Mouse (Mus musculus) midbrain, embryonic 12.5 days (tissue): Measurements from ENCODE around the gene Ccdc9b. TPM values are rescaled to one million over a fixed set of nuclear protein-coding genes. Genes with fewer than 3 reads are reported as not detected.

Source experiments
- ATAC-seq: fragments of 200-750 bp; cut with Nextera tagmentation; 2 replicates; pipeline ENCODE4 v1.8.0; 2017; ENCODE audit warnings: low read depth, moderate TSS enrichment, moderate library complexity; ENCODE audit not compliant: low FRiP score
- H3K27ac ChIP-seq: fragments of 300-500 bp; sonication (generic); replicated peaks from 2 replicates; pipeline ENCODE4 v1.5.1; 2016; ENCODE audit warnings: mild to moderate bottlenecking
- H3K27me3 ChIP-seq: fragments of 300-500 bp; sonication (generic); 2 replicates; pipeline ENCODE4 v1.6.1; 2016; ENCODE audit warnings: mild to moderate bottlenecking
- H3K36me3 ChIP-seq: fragments of 300-500 bp; sonication (generic); 2 replicates; pipeline ENCODE4 v1.6.1; 2016
- H3K4me1 ChIP-seq: fragments of 300-500 bp; sonication (generic); 2 replicates; pipeline ENCODE4 v1.6.1; 2016
- H3K4me2 ChIP-seq: fragments of 300-500 bp; sonication (generic); replicated peaks from 2 replicates; pipeline ENCODE4 v1.6.1; 2016; ENCODE audit warnings: mild to moderate bottlenecking, moderate library complexity
- H3K4me3 ChIP-seq: fragments of 300-500 bp; sonication (generic); 2 replicates; pipeline ENCODE4 v1.5.1; 2016; ENCODE audit warnings: mild to moderate bottlenecking
- H3K9ac ChIP-seq: fragments of 300-500 bp; sonication (generic); replicated peaks from 2 replicates; pipeline ENCODE4 v1.6.1; 2016; ENCODE audit warnings: mild to moderate bottlenecking, moderate library complexity
- H3K9me3 ChIP-seq: fragments of 300-500 bp; sonication (generic); 2 replicates; pipeline ENCODE4 v1.6.1; 2016; ENCODE audit warnings: mild to moderate bottlenecking
- WGBS: fragments of 180-500 bp; shearing (Covaris S2); methylation state at CpG from one replicate; pipeline ENCODE4 v1.1.7; 2016; 5-methylcytosine and 5-hydroxymethylcytosine counted together
- polyA plus RNA-seq: library from polyadenylated mRNA; unstranded; fragments of >200 nt; fragmentation: Nextera tagmentation; extraction: Ambion mirVana; gene quantifications from 2 replicates; pipeline ENCODE4 v1.2.1, GENCODE M21; 2016

Ccdc9b gene
- polyA plus RNA-seq: 1.9 and 2.2 TPM in 2 replicates

DNA sequence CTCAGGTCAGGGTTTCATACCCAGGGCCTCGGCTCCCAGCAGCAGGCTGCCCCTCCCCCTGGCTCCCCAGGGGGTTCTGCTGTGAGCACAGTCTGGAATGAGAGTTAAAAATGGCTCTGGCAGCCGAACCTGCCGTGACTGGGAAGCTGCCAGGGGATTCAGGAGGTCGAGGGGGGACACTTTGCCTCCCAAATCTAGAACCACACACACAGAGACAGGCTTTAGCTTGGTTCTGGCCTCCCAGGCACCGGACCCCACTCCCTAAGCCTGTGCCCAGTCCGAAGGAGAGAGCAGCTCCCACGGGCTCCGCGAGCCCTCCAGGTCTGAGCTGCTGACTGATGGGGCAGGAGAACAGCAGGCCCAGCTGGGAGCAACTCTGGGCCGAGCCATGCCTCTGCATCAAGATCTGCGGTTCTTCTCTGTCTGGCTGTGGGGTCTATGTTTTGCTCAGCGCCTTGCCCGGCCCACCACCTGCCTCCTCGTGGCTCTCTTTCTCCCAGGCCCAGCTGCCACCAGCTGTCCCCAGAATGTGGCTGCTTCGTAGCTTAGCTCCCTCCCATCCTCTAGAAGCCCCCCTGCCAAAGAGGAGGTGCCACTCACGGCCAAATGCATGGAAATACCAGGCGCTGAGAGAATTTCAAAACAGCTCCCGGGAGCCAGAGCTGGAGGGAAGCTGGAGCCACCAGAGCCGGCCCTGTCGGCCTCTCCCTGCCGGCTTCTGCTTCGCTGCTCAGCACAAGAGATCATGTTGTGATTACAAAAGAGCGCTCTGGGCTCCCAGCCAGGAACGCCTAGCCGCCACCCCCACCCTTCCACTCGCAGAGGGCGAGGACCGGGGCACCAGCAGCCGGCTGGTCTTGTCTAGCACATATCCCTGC is at the start of gene Ccdc9b:
Ccdc9b (minus strand) TSS at position 756 of the 878 bp plus-strand sequence.
- Histone ChIP-seq H3K4me3 (peak within 1 kb of the TSS; percentile 28), H3K9me3 (no peaks in the 10 kb centered on the region), H3K9ac (peak within 1 kb of the TSS; percentile 59), H3K4me2 (peak within 1 kb of the TSS; percentile 49), H3K27ac (peak within 1 kb of the TSS; percentile 97), H3K4me1 (peaks cover 44% of the 10 kb centered on the region), H3K27me3 (peaks cover 43% of the 10 kb centered on the region), H3K36me3 (no peaks in the 10 kb centered on the region)
- 4% methylated on average over 29 of the region's 29 CpGs for WGBS
- ATAC-seq: peak; percentile 85

DNA sequence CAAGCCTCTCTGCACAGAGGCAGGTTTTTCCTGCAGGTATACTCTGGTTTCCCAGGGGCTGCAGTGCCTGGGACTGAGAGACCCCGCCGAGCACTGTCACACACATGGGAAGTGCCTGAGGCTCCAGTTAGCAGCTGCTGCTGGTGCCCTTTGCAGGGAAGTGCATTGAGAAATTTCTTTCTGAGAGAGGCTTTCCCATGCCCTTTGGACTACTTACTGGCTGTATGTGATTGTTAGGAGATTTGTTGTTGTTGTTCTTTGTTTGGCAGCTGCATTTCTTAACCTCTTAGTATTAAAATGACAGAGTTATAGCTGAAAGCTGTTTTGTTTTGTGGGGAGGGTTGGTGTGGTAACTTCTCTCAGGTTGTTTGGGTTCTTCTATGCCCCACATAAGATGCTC is 48.4 kb upstream of the Ccdc9b start:
- no peaks in the 10 kb centered on the region for H3K9me3 ChIP-seq
- H3K4me3 ChIP-seq: no peak overlapping the region
- no peak overlapping the region for H3K9ac ChIP-seq
- H3K27ac ChIP-seq: no peak overlapping the region
- H3K4me2 ChIP-seq: no peak overlapping the region
- 30% methylated on average over 2 of the region's 2 CpGs for WGBS
- H3K27me3 ChIP-seq: no peaks in the 10 kb centered on the region; the same call in 1 of the 2 replicates
- H3K4me1 ChIP-seq: peaks cover 20% of the 10 kb centered on the region
- H3K36me3 ChIP-seq: no peaks in the 10 kb centered on the region
- no peak for ATAC-seq

- no peaks in the 10 kb centered on the region; the same call in 1 of the 2 replicates for H3K27me3 ChIP-seq
- no peak overlapping the region for H3K9ac ChIP-seq
- H3K4me3 ChIP-seq: no peak overlapping the region
- no peaks in the 10 kb centered on the region for H3K36me3 ChIP-seq
- no peak for ATAC-seq
- H3K27ac ChIP-seq: no peak overlapping the region
- no peaks in the 10 kb centered on the region for H3K9me3 ChIP-seq
- H3K4me2 ChIP-seq: no peak overlapping the region
- no peaks in the 10 kb centered on the region for H3K4me1 ChIP-seq
- WGBS: 69% methylated on average over 4 of the region's 4 CpGs
These were observed 44.4 kb upstream of the Ccdc9b start for GRCm38 (mm10) chr2:118806860-118807259.

- Histone ChIP-seq H3K4me2 (no peak overlapping the region), H3K27me3 (no peaks in the 10 kb centered on the region; the same call in 1 of the 2 replicates), H3K27ac (no peak overlapping the region), H3K9ac (no peak overlapping the region), H3K4me3 (no peak overlapping the region), H3K9me3 (no peaks in the 10 kb centered on the region), H3K4me1 (no peaks in the 10 kb centered on the region), H3K36me3 (no peaks in the 10 kb centered on the region)
- 54% methylated on average over 3 of the region's 3 CpGs for WGBS
- no peak for ATAC-seq
These were observed 43.3 kb upstream of the Ccdc9b start for GRCm38 (mm10) chr2:118805756-118806155.

DNA sequence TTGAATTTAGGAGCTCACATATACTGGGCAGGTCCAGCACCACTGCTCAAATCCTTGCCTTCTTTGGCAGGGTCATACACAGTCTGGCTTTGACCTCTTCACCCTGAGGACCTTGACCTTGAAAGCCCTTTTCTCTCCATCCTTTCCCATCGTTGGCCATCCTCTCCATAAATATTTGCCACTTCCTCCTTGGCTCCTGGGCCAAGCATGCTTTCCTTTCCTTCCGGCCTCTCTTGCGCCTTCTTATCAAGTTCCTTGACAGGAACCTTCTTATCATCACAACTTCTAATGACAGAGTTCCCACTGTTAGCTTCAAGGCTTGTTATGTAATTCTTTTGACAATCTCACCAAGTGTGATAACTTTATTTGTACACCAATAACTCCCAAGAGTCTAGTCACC is 42.7 kb upstream of the Ccdc9b start:
- Histone ChIP-seq H3K27me3 (no peaks in the 10 kb centered on the region; the same call in 1 of the 2 replicates), H3K4me3 (no peak overlapping the region), H3K9me3 (no peaks in the 10 kb centered on the region), H3K36me3 (no peaks in the 10 kb centered on the region), H3K9ac (no peak overlapping the region), H3K27ac (no peak overlapping the region), H3K4me1 (no peaks in the 10 kb centered on the region), H3K4me2 (no peak overlapping the region)
- WGBS: 80% methylated on average over 3 of the region's 3 CpGs
- no peak for ATAC-seq

- Histone ChIP-seq H3K27ac (no peak overlapping the region), H3K27me3 (no peaks in the 10 kb centered on the region; the same call in 1 of the 2 replicates), H3K9me3 (no peaks in the 10 kb centered on the region), H3K9ac (no peak overlapping the region), H3K4me3 (no peak overlapping the region), H3K4me2 (no peak overlapping the region), H3K4me1 (no peaks in the 10 kb centered on the region), H3K36me3 (no peaks in the 10 kb centered on the region)
- no peak for ATAC-seq
- WGBS: 62% methylated on average over 2 of the region's 2 CpGs
These were observed 42.0 kb upstream of the Ccdc9b start for GRCm38 (mm10) chr2:118804474-118804873.

DNA sequence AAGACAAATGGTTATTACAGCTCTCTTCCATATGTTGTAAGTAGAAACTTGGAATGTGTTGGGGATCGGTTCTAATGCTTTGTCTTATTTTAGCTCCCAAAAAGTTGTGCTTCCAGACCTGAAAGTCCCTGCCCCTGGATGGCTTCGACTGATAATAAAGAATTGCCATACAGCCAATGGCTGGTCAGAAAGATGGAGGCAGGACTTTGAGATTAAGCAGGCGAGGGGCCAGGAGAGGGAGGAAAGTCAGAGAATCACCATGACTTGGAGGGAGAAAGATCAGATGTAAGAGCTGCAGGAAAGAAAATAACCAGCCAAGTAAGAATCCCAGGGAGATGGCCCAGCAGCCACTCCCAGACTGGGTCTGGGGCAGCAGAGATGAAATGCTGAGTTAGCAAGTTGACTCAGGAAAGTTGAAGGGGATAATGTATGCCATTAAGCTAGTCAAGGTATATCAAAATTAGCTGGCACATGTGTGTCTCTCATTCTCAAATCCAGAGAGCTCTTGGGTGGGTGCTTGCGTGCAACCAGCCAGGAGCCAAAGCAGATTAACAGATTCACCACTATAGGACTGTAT is 40.2 kb upstream of the Ccdc9b start:
- H3K4me2 ChIP-seq: no peak overlapping the region
- no peak for ATAC-seq
- H3K27me3 ChIP-seq: no peaks in the 10 kb centered on the region; the same call in 1 of the 2 replicates
- WGBS: 81% methylated on average over 4 of the region's 4 CpGs
- no peak overlapping the region for H3K27ac ChIP-seq
- no peak overlapping the region for H3K4me3 ChIP-seq
- H3K4me1 ChIP-seq: no peaks in the 10 kb centered on the region
- H3K9ac ChIP-seq: no peak overlapping the region
- H3K36me3 ChIP-seq: no peaks in the 10 kb centered on the region
- no peaks in the 10 kb centered on the region for H3K9me3 ChIP-seq

DNA sequence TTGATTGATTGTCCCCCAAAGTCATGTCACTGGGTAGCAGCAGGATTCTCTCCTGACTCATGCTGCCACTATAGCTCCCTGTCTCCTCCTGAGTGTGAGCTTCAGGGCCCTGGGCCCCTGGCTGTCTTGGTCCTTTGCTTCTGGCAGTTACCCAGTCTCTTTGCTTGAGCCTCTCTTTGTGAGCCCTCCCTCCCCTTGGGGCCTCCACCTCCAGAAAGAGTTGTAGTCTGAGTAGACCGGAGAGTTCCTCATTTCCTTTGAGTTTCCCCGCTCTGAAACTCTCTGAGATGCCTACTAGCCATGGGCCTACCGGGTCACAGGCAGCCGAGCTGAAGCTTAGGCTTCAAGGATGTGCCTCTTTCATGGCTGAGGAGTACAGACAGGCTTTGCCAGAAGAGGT is 31.2 kb upstream of the Ccdc9b start:
- 82% methylated on average over 4 of the region's 4 CpGs for WGBS
- peaks cover 36% of the 10 kb centered on the region for H3K27me3 ChIP-seq
- H3K4me1 ChIP-seq: peaks cover 8% of the 10 kb centered on the region

DNA sequence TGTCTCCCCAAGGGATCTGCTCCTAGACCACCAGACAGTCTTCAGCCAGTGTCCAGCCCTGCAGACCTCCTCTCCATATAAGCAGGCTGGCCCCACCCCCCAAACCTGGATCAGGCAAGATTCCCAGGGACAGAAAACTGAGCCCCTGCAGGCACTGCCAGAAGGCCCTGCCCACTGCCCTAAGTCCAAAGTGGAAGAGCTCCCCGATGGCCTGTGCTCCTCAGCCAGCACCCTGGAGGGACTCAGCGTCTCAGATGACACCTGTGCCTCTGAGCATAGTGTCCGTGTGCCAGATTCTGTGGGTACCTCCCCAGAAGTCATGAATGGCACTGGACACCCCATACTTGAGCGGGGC is 29.8 kb upstream of the Ccdc9b start:
- H3K4me3 ChIP-seq: no peak overlapping the region
- no peaks in the 10 kb centered on the region for H3K9me3 ChIP-seq
- peaks cover 8% of the 10 kb centered on the region; the same call in 1 of the 2 replicates for H3K36me3 ChIP-seq
- H3K4me2 ChIP-seq: no peak overlapping the region
- ATAC-seq: no peak
- WGBS: 79% methylated on average over 4 of the region's 4 CpGs
- H3K4me1 ChIP-seq: peaks cover 8% of the 10 kb centered on the region
- H3K27me3 ChIP-seq: peaks cover 48% of the 10 kb centered on the region
- no peak overlapping the region for H3K9ac ChIP-seq
- H3K27ac ChIP-seq: no peak overlapping the region

More for the DNA sequence above, 31.2 kb upstream of the Ccdc9b start:
- no peak overlapping the region for H3K4me2 ChIP-seq
- ATAC-seq: no peak
- peaks cover 8% of the 10 kb centered on the region; the same call in 1 of the 2 replicates for H3K36me3 ChIP-seq
- H3K27ac ChIP-seq: no peak overlapping the region
- H3K9me3 ChIP-seq: no peaks in the 10 kb centered on the region
- no peak overlapping the region for H3K9ac ChIP-seq
- no peak overlapping the region for H3K4me3 ChIP-seq

- Histone ChIP-seq H3K9ac (no peak overlapping the region), H3K4me2 (no peak overlapping the region), H3K36me3 (peaks cover 10% of the 10 kb centered on the region; the same call in 1 of the 2 replicates), H3K9me3 (no peaks in the 10 kb centered on the region), H3K27ac (no peak overlapping the region), H3K27me3 (peaks cover 51% of the 10 kb centered on the region), H3K4me1 (peaks cover 8% of the 10 kb centered on the region), H3K4me3 (no peak overlapping the region)
- no peak for ATAC-seq
- 96% methylated on average over 26 of the region's 26 CpGs for WGBS
These were observed 29.3 kb upstream of the Ccdc9b start for GRCm38 (mm10) chr2:118791591-118792258.

DNA sequence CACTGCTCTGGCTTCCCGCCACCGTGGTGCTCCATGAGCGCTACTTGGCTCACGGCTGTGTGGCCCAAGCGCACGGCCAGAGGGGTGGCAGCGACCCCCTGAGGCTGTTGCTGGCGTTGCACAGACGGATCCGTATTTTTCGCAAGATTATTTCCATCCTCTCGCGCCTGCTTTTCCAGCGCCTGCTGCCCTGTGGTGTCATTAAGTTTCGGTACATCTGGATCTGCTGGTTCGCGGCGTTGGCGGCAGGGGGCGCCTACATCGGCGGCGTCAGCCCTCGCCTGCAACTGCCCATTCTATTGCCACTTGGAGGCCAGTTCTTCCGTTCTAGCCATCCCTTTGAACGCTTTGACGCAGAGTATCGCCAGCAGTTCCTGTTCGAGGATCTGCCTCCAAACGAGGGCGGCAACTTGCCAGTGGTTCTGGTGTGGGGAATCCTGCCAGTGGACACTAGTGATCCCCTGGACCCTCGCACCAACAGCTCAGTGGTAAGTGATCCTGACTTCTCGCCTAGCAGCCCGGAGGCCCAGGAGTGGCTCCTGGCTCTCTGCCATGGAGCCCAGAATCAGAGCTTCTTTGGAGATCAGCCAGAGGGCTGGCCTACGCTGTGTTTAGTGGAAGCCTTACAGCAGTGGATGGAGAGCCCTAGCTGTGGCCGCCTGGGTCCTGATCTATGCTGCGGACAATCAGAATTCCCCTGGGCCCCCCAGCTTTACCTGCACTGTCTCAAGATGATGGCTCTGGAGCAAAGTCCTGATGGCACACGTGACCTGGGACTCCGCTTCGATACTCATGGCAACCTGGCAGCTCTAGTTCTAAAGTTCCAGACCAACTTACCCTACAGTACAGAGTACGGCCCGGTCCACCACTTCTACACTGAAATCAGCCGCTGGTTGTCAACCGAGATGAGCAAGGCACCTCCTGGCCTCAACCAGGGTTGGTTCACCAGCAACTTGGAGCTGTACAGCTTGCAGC is 28.4 kb upstream of the Ccdc9b start:
- Histone ChIP-seq H3K36me3 (peaks cover 11% of the 10 kb centered on the region; the same call in 1 of the 2 replicates), H3K4me2 (peak overlapping the region; percentile 34), H3K27ac (no peak overlapping the region), H3K4me3 (no peak overlapping the region), H3K4me1 (peaks cover 8% of the 10 kb centered on the region), H3K9ac (no peak overlapping the region), H3K27me3 (peaks cover 60% of the 10 kb centered on the region), H3K9me3 (no peaks in the 10 kb centered on the region)
- peak; percentile 55; the same call in 1 of the 2 replicates for ATAC-seq
- 28% methylated on average over 44 of the region's 44 CpGs for WGBS
